Mouse (Mus musculus) midbrain, postnatal 0 days (tissue): ENCODE results near the gene Zbtb46. TPM values are rescaled to one million over a fixed set of nuclear protein-coding genes. Genes with fewer than 3 reads are reported as not detected.

Source experiments
- ATAC-seq: fragments of 200-750 bp; cut with Nextera tagmentation; 2 replicates; pipeline ENCODE4 v1.8.0; 2017; ENCODE audit warnings: moderate number of reproducible peaks, mild to moderate bottlenecking, moderate TSS enrichment, moderate library complexity; ENCODE audit not compliant: low FRiP score
- DNase-seq: peaks from one replicate; pipeline ENCODE4 v3.0.0-alpha.2; 2015; ENCODE audit warnings: low spot score
- H3K27ac ChIP-seq: fragments of 300-500 bp; sonication (generic); 2 replicates; pipeline ENCODE4 v1.5.1; 2014; ENCODE audit warnings: low read depth, mild to moderate bottlenecking, low read length, mixed read lengths
- H3K27me3 ChIP-seq: fragments of 300-500 bp; sonication (generic); 2 replicates; pipeline ENCODE4 v1.6.1; 2014; ENCODE audit warnings: low read length, control low read depth, mixed read lengths; ENCODE audit not compliant: insufficient read depth
- H3K36me3 ChIP-seq: fragments of 300-500 bp; sonication (generic); 2 replicates; pipeline ENCODE4 v1.6.1; 2014; ENCODE audit warnings: low read length, control low read depth, mixed read lengths; ENCODE audit not compliant: insufficient read depth
- H3K4me1 ChIP-seq: fragments of 300-500 bp; sonication (generic); 2 replicates; pipeline ENCODE4 v1.6.1; 2014; ENCODE audit warnings: mild to moderate bottlenecking, control low read depth, antibody characterized with exemption, low read length, mixed read lengths; ENCODE audit not compliant: insufficient read depth
- H3K4me2 ChIP-seq: fragments of 300-500 bp; sonication (generic); 2 replicates; pipeline ENCODE4 v1.6.1; 2014; ENCODE audit warnings: low read depth, mild to moderate bottlenecking, low read length, mixed read lengths; ENCODE audit not compliant: poor library complexity, severe bottlenecking
- H3K4me3 ChIP-seq: fragments of 300-500 bp; sonication (generic); 2 replicates; pipeline ENCODE4 v1.5.1; 2014; ENCODE audit warnings: low read depth, mild to moderate bottlenecking, low read length, moderate library complexity
- H3K9ac ChIP-seq: fragments of 300-500 bp; sonication (generic); replicated peaks from 2 replicates; pipeline ENCODE4 v1.6.1; 2014; ENCODE audit warnings: mild to moderate bottlenecking, low read length, moderate library complexity, mixed read lengths; ENCODE audit not compliant: poor library complexity, severe bottlenecking
- H3K9me3 ChIP-seq: fragments of 300-500 bp; sonication (generic); 2 replicates; pipeline ENCODE4 v1.6.1; 2016; ENCODE audit warnings: low read length, control low read depth
- CTCF ChIP-seq: IDR thresholded peaks from 2 replicates; pipeline ENCODE4 v1.5.1; 2016; ENCODE audit warnings: antibody characterized with exemption, mild to moderate bottlenecking
- WGBS: fragments of 180-500 bp; shearing (Covaris S2); extraction: QIAGEN DNeasy Blood & Tissue Kit; methylation state at CpG from one replicate; pipeline ENCODE4 v1.1.7; 2014; 5-methylcytosine and 5-hydroxymethylcytosine counted together
- polyA plus RNA-seq: library from polyadenylated mRNA; unstranded; fragments of >200 nt; fragmentation: Nextera tagmentation; extraction: Ambion mirVana; gene quantifications from 2 replicates; pipeline ENCODE4 v1.2.1, GENCODE M21; 2015
- total RNA-seq: library from RNA; depleted of rRNA; stranded (reverse); fragments of >200 nt; gene quantifications from 2 replicates; pipeline ENCODE4 v1.2.3, GENCODE M21; 2014

Zbtb46 gene
- total and polyA plus RNA-seq, 2 experiments from 2014 or later: 18.4 to 25.8 TPM

DNA sequence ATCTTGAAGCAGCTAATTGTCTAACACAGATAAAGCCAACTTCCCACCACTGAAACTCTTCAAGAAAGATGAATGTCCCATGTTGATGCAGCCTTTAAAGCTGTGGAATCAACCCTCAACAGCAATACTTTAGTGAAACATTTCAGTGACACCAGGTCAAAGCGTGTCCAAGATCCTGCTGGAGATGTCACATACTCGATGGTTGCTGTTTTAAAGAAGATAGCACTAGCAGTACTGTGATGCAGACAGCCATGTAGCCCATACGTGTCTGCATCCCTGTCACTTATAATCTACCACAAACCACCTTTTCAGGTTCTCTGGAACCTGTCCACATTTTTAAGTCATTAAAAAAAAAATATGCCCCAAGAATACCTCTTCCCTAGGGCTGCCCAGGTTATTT is 55.5 kb downstream of the Zbtb46 start:
- DNase-seq: no peak
- Histone ChIP-seq H3K4me1 (no peaks in the 10 kb centered on the region), H3K36me3 (0 out of 2 replicates have a peak, but pooled peaks cover 2% of the 10 kb centered on the region), H3K9ac (no peak overlapping the region), H3K9me3 (no peaks in the 10 kb centered on the region), H3K27ac (no peak overlapping the region), H3K4me3 (no peak overlapping the region), H3K4me2 (no peak overlapping the region), H3K27me3 (no peaks in the 10 kb centered on the region)
- TF ChIP-seq CTCF: no peak
- WGBS: 90% methylated on average over 3 of the region's 3 CpGs
- no peak for ATAC-seq

DNA sequence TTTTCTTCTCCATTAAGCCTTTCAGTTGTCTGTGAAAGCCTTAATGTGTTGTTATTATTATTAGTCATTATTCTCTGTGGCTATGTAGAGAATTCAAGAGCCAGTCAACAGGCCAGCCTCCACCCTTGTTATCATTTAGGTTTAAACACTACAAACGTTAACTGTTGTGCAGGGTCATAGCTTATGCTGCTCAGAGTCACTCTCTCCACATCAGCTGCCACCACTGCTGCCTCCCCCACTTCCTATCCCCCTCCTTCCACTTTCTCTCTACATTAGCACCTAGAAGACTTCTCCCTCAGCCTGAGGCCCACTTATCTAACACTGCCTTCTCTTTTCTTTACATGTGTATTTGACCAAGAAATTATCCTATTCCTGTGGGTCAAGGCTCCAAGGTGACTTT is 57.7 kb downstream of the Zbtb46 start:
- Histone ChIP-seq H3K4me2 (no peak overlapping the region), H3K27me3 (no peaks in the 10 kb centered on the region), H3K4me3 (no peak overlapping the region), H3K9ac (no peak overlapping the region), H3K27ac (no peak overlapping the region), H3K36me3 (0 out of 2 replicates have a peak, but pooled peaks cover 2% of the 10 kb centered on the region), H3K9me3 (no peaks in the 10 kb centered on the region), H3K4me1 (no peaks in the 10 kb centered on the region)
- ATAC-seq: no peak
- no peak for TF ChIP-seq CTCF
- 16% methylated on average over 1 of the region's 1 CpGs for WGBS
- no peak for DNase-seq

DNA sequence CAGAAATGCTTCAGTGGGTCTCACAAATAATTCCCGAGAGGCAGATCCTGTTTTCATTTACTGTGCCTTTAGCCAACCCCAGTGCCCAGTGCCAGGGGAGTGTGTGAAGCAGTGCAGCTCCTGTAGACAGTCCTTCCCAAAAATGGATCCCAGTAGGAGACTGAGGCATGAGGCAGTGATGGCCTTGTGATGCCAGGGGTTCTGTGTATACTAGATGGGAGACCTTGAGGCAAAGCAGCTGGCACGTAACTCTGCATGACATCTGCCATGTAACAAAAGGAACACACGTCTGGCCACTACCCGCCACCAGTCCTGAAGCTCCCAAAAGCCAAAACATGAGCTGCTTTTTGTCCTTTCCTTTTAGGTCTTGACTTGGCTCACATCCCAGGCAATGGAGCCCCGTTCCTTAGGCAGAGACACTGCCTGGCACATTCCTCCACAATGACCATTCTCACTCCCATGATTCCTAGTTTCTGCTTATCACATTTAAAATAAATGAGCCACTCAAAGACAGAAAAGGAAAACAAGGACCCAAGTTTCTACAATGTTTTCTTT is 61.9 kb downstream of the Zbtb46 start:
- Histone ChIP-seq H3K9ac (no peak overlapping the region), H3K36me3 (peaks cover 10% of the 10 kb centered on the region; the same call in 1 of the 2 replicates), H3K27ac (no peak overlapping the region), H3K27me3 (no peaks in the 10 kb centered on the region), H3K4me1 (no peaks in the 10 kb centered on the region), H3K4me3 (no peak overlapping the region), H3K9me3 (no peaks in the 10 kb centered on the region), H3K4me2 (no peak overlapping the region)
- DNase-seq (peak; percentile 7), ATAC-seq (no peak)
- 56% methylated on average over 5 of the region's 5 CpGs for WGBS
- TF ChIP-seq CTCF: no peak

DNA sequence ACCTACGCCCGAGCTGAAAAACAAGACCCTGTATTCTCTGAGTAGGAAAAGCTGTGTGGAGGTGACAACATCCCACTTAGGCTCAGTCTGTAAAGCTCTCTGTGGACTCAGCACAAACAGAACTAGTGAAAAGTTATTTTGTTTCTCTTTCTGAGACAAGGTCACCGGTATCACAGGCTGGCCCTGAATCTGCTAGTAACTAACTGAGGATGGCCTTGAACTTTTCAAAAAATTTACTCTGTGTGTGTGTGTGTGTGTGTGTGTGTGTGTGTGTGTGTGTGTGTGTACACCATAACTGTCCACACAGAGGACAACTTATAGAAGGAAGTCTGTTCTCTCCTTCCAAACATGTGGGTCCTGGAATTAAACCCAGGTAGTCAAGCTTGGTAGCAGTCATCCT is 65.1 kb downstream of the Zbtb46 start:
- Histone ChIP-seq H3K27ac (no peak overlapping the region), H3K36me3 (peaks cover 27% of the 10 kb centered on the region), H3K4me2 (no peak overlapping the region), H3K9ac (no peak overlapping the region), H3K9me3 (no peaks in the 10 kb centered on the region), H3K27me3 (no peaks in the 10 kb centered on the region), H3K4me1 (no peaks in the 10 kb centered on the region), H3K4me3 (no peak overlapping the region)
- WGBS: 96% methylated on average over 3 of the region's 3 CpGs
- no peak for TF ChIP-seq CTCF
- DNase-seq (no peak), ATAC-seq (no peak)

DNA sequence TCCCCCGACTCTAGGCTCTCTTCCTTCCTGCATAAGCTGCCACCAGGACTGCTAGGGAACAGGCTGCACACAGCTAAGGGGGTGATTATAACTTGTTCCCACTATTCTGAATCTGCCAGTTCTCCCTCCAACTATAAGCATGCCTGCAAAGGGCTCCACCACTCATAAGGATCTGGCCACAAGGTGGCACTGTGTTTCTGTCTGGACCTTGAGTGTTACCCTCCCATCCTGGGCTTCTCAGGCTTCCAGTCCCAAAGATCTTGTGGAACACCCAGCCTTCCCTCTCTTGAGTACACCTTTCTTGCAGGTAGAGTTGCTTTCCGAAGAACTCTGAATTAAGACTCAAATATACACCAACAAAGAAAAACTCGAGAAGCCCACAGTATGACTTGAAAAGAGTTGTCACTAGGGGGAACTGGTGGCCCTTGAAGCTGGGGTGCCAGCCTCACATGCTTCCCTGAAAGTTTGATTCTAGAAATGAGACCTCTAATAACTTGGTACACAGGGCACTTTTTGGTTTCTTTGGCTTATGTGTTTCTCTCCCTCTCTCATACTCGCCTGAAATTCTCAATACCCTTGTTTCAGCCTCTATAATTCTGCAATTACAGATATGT is 66.5 kb downstream of the Zbtb46 start:
- H3K27me3 ChIP-seq: no peaks in the 10 kb centered on the region
- ATAC-seq: peak; percentile 54; the same call in 1 of the 2 replicates
- 43% methylated on average over 4 of the region's 4 CpGs for WGBS

DNA sequence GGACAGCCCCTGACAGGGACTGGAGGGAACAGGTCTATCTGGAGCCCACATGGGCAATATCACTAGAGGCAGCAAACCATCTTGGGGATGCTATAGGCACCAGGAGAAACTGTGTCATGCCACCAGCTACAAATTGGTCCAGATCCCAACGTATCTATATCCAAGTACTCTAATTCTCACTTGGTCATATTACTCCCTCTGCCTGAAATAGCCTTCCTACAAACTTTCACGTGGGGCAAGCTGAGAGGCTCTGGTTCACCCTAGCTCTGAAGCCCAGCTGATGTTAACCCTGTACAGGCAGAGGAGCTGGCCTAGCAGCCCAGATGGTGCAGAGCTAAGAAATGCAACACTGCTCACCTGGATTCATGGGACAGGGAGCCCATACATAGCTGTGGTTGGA is 67.7 kb downstream of the Zbtb46 start:
- TF ChIP-seq CTCF: no peak
- ATAC-seq (no peak), DNase-seq (no peak)
- Histone ChIP-seq H3K27ac (no peak overlapping the region), H3K4me1 (no peaks in the 10 kb centered on the region), H3K4me2 (no peak overlapping the region), H3K9ac (no peak overlapping the region), H3K9me3 (no peaks in the 10 kb centered on the region), H3K27me3 (no peaks in the 10 kb centered on the region), H3K36me3 (peaks cover 29% of the 10 kb centered on the region), H3K4me3 (no peak overlapping the region)
- WGBS: 63% methylated on average over 2 of the region's 2 CpGs

More for the DNA sequence above, 66.5 kb downstream of the Zbtb46 start:
- H3K27ac ChIP-seq: no peak overlapping the region
- H3K4me2 ChIP-seq: no peak overlapping the region
- no peak overlapping the region for H3K4me3 ChIP-seq
- no peaks in the 10 kb centered on the region for H3K9me3 ChIP-seq
- no peak overlapping the region for H3K9ac ChIP-seq
- TF ChIP-seq CTCF: peak; percentile 92
- H3K4me1 ChIP-seq: no peaks in the 10 kb centered on the region
- peak; percentile 92 for DNase-seq
- H3K36me3 ChIP-seq: peaks cover 27% of the 10 kb centered on the region
